Mouse (Mus musculus) liver, postnatal 0 days (tissue): ENCODE results near the gene Rsrc2. TPM values are rescaled to one million over a fixed set of nuclear protein-coding genes. Genes with fewer than 3 reads are reported as not detected.
"Not testable (repeated sequence)": the region's sequence is repeated elsewhere in the genome, so short reads cannot be mapped to it uniquely, and the experiment has no call there.

ENCODE experiments used
- ATAC-seq: fragments of 200-750 bp; cut with Nextera tagmentation; 2 replicates; pipeline ENCODE4 v1.8.0; 2017; ENCODE audit warnings: mild to moderate bottlenecking, moderate library complexity
- DNase-seq: peaks from one replicate; pipeline ENCODE4 v3.0.0-alpha.2; 2016
- H3K27ac ChIP-seq: fragments of 300-500 bp; sonication (generic); 2 replicates; pipeline ENCODE4 v1.5.1; 2014; ENCODE audit warnings: antibody characterized with exemption, moderate library complexity, mild to moderate bottlenecking, low read depth
- H3K27me3 ChIP-seq: fragments of 300-500 bp; sonication (generic); 2 replicates; pipeline ENCODE4 v1.6.1; 2014; ENCODE audit warnings: low read length, control low read depth, mixed read lengths; ENCODE audit not compliant: insufficient read depth
- H3K36me3 ChIP-seq: fragments of 300-500 bp; sonication (generic); replicated peaks from 2 replicates; pipeline ENCODE4 v1.6.1; 2014; ENCODE audit warnings: mild to moderate bottlenecking, control low read depth, low read length, moderate library complexity, mixed read lengths; ENCODE audit not compliant: insufficient read depth
- H3K4me1 ChIP-seq: fragments of 300-500 bp; sonication (generic); 2 replicates; pipeline ENCODE4 v1.6.1; 2014; ENCODE audit warnings: antibody characterized with exemption, mild to moderate bottlenecking, control low read depth; ENCODE audit not compliant: insufficient read depth
- H3K4me2 ChIP-seq: fragments of 300-500 bp; sonication (generic); 2 replicates; pipeline ENCODE4 v1.6.1; 2014; ENCODE audit warnings: low read depth, mild to moderate bottlenecking, low read length, moderate library complexity, mixed read lengths
- H3K4me3 ChIP-seq: fragments of 300-500 bp; sonication (generic); 2 replicates; pipeline ENCODE4 v1.5.1; 2014; ENCODE audit warnings: low read depth, low read length
- H3K9ac ChIP-seq: fragments of 300-500 bp; sonication (generic); replicated peaks from 2 replicates; pipeline ENCODE4 v1.6.1; 2014; ENCODE audit warnings: mild to moderate bottlenecking, moderate library complexity
- H3K9me3 ChIP-seq: fragments of 300-500 bp; sonication (generic); 2 replicates; pipeline ENCODE4 v1.6.1; 2016; ENCODE audit warnings: mild to moderate bottlenecking, control low read depth, low read length, mixed read lengths
- CTCF ChIP-seq: sonication (generic); IDR thresholded peaks from 2 replicates; pipeline ENCODE4 v1.5.1; 2016; ENCODE audit warnings: antibody characterized with exemption, low read depth
- EP300 ChIP-seq: IDR thresholded peaks from 2 replicates; pipeline ENCODE4 v1.6.1; 2016; ENCODE audit warnings: antibody characterized with exemption, low read depth, mild to moderate bottlenecking
- WGBS: fragments of 180-500 bp; shearing (Covaris S2); extraction: QIAGEN DNeasy Blood & Tissue Kit; methylation state at CpG from one replicate; pipeline ENCODE4 v1.1.7; 2014; ENCODE audit not compliant: insufficient replicate concordance; 5-methylcytosine and 5-hydroxymethylcytosine counted together
- polyA plus RNA-seq: library from polyadenylated mRNA; unstranded; fragments of >200 nt; fragmentation: Nextera tagmentation; extraction: Ambion mirVana; gene quantifications from 2 replicates; pipeline ENCODE4 v1.2.1, GENCODE M21; 2015

Gene Rsrc2
- polyA plus RNA-seq, 1 experiment from 2014 or later: 40.7 TPM

- DNase-seq: no peak
- H3K4me2 ChIP-seq: no peak overlapping the region
These were observed 16.3 kb upstream of the Rsrc2 start for GRCm38 (mm10) chr5:123765506-123765905.

GRCm38 (mm10) chr5:123748339-123749064 is 712 bp downstream of the Rsrc2 start:
- H3K27ac ChIP-seq: peak overlapping the region; percentile 100
- H3K4me3 ChIP-seq: peak overlapping the region; percentile 79
- under 1% methylated on average over 18 of the region's 18 CpGs for WGBS
- peaks cover 22% of the 10 kb centered on the region for H3K36me3 ChIP-seq
- no peaks in the 10 kb centered on the region for H3K27me3 ChIP-seq
- H3K4me1 ChIP-seq: peaks cover 16% of the 10 kb centered on the region
- H3K9me3 ChIP-seq: no peaks in the 10 kb centered on the region
- H3K9ac ChIP-seq: peak overlapping the region; percentile 93
- DNase-seq (no peak), ATAC-seq (peak; percentile 5; the same call in 1 of the 2 replicates)
- TF ChIP-seq CTCF (no peak), EP300 (no peak)
- peak overlapping the region; percentile 86 for H3K4me2 ChIP-seq

More at GRCm38 (mm10) chr5:123765506-123765905, 16.3 kb upstream of the Rsrc2 start:
- ATAC-seq: no peak
- Histone ChIP-seq H3K36me3 (peaks cover 59% of the 10 kb centered on the region), H3K27me3 (no peaks in the 10 kb centered on the region), H3K4me1 (no peaks in the 10 kb centered on the region), H3K4me3 (no peak overlapping the region), H3K27ac (no peak overlapping the region), H3K9ac (no peak overlapping the region), H3K9me3 (no peaks in the 10 kb centered on the region)
- TF ChIP-seq CTCF: no peak
- no peak for TF ChIP-seq EP300
- WGBS: 83% methylated on average over 11 of the region's 11 CpGs

GRCm38 (mm10) chr5:123747604-123748003 is 1.6 kb downstream of the Rsrc2 start:
- no peak for ATAC-seq
- no peak for TF ChIP-seq CTCF
- no peak for TF ChIP-seq EP300
- peak overlapping the region; percentile 79 for H3K4me3 ChIP-seq
- H3K9me3 ChIP-seq: no peaks in the 10 kb centered on the region
- no peaks in the 10 kb centered on the region for H3K27me3 ChIP-seq
- WGBS: 21% methylated on average over 7 of the region's 7 CpGs
- peaks cover 30% of the 10 kb centered on the region for H3K36me3 ChIP-seq
- peak overlapping the region; percentile 86 for H3K4me2 ChIP-seq
- peak overlapping the region; percentile 93 for H3K9ac ChIP-seq
- no peak overlapping the region for H3K27ac ChIP-seq
- peaks cover 16% of the 10 kb centered on the region for H3K4me1 ChIP-seq
- no peak for DNase-seq

- peak overlapping the region; percentile 93 for H3K9ac ChIP-seq
- no peak for TF ChIP-seq CTCF
- TF ChIP-seq EP300: peak; percentile 16; the same call in 1 of the 2 replicates
- H3K36me3 ChIP-seq: peaks cover 42% of the 10 kb centered on the region
- peaks cover 16% of the 10 kb centered on the region for H3K4me1 ChIP-seq
- peak overlapping the region; percentile 79 for H3K4me3 ChIP-seq
- H3K27ac ChIP-seq: no peak overlapping the region
- peak overlapping the region; percentile 86 for H3K4me2 ChIP-seq
- H3K9me3 ChIP-seq: no peaks in the 10 kb centered on the region
- ATAC-seq: no peak
- no peak for DNase-seq
- no peaks in the 10 kb centered on the region for H3K27me3 ChIP-seq
These were observed 3.0 kb downstream of the Rsrc2 start for GRCm38 (mm10) chr5:123746253-123746652.

- Histone ChIP-seq H3K36me3 (peaks cover 54% of the 10 kb centered on the region), H3K9ac (no peak overlapping the region), H3K9me3 (no peaks in the 10 kb centered on the region), H3K4me2 (no peak overlapping the region), H3K4me3 (no peak overlapping the region), H3K27ac (no peak overlapping the region), H3K4me1 (peaks cover 16% of the 10 kb centered on the region), H3K27me3 (no peaks in the 10 kb centered on the region)
- 90% methylated on average over 2 of the region's 2 CpGs for WGBS
- TF ChIP-seq CTCF (no peak), EP300 (no peak)
- ATAC-seq: no peak
- DNase-seq: no peak
These were observed 4.9 kb downstream of the Rsrc2 start for GRCm38 (mm10) chr5:123744358-123744757.

GRCm38 (mm10) chr5:123730981-123731380 is 18.2 kb downstream of the Rsrc2 start:
- Histone ChIP-seq H3K27me3 (no peaks in the 10 kb centered on the region), H3K27ac (no peak overlapping the region), H3K4me1 (no peaks in the 10 kb centered on the region), H3K9ac (no peak overlapping the region), H3K4me3 (no peak overlapping the region), H3K9me3 (no peaks in the 10 kb centered on the region), H3K36me3 (peaks cover 80% of the 10 kb centered on the region), H3K4me2 (no peak overlapping the region)
- 90% methylated on average over 2 of the region's 2 CpGs for WGBS
- DNase-seq (no peak), ATAC-seq (no peak)
- TF ChIP-seq CTCF (no peak), EP300 (no peak)

- 81% methylated on average over 7 of the region's 7 CpGs for WGBS
- not testable (repeated sequence) for H3K9ac ChIP-seq, H3K4me1 ChIP-seq, H3K4me2 ChIP-seq, DNase-seq, H3K27ac ChIP-seq, H3K27me3 ChIP-seq, H3K4me3 ChIP-seq, H3K9me3 ChIP-seq, ATAC-seq
- peaks cover 15% of the 10 kb centered on the region for H3K36me3 ChIP-seq
These were observed 25.4 kb downstream of the Rsrc2 start for GRCm38 (mm10) chr5:123723816-123724215.
